Mouse (Mus musculus): ENCODE data around the gene A830031A19Rik. TPM values are rescaled to one million over a fixed set of nuclear protein-coding genes. Genes with fewer than 3 reads are reported as not detected.

A830031A19Rik gene
- polyA plus RNA-seq, 1 experiment from 2014 or later: not detected

DNA sequence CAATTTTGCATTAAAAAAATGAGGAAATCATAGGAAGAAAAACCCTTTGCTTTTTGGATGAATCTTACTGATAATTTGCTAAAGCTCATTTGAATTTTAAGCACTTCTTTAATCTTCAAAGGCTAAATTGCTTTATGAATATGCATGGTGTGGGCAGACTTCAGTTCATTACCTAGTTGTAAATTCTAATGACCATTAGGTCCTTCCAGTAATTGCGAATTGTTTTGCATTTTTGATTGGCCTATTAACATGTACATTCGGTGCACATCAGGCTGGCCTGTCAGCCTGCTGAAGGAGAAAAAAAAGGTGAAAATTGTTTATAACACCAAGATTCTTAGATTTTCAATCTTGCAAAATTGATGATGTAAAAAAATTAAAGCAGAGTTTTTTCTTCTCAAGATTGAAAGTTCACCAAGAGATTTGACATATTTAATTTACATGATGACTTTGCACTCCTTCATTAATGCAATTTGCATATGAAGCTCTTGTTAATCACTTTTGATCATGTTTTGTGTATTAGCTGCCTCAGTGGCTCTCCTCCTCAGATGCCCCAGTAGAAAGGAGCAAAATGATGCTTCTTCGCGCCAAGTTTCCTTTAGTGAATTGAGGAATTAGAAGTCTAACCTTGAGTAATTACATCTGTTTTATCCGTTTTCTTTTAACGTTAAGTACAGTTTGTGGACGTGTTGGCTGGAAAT lies 21.0 kb upstream of the A830031A19Rik start:
- WGBS: 89% methylated on average over 7 of the region's 7 CpGs
- Histone ChIP-seq H3K9ac (ENCODE audit: low read length) (no peak overlapping the region), H3K27ac (replicated peaks in 1 of 2; ENCODE audit: control insufficient read depth in 1 of 2, insufficient read depth in 1 of 2, low read depth in 2 of 2, low read length in 2 of 2) (no peak overlapping the region), H3K9me3 (ENCODE audit: control insufficient read depth, low read length) (no peaks in the 10 kb centered on the region), H3K4me1 (ENCODE audit: control insufficient read depth in 2 of 2, insufficient read depth in 2 of 2, low read length in 2 of 2) (peaks cover 28 to 63% of the 10 kb centered on the region in 2 experiments), H3K4me3 (ENCODE audit: control insufficient read depth in 1 of 2, insufficient read depth in 1 of 2, low read depth in 1 of 2, low read length in 2 of 2) (no peak overlapping the region), H3K27me3 (ENCODE audit: control insufficient read depth, insufficient read depth, low read length) (no peaks in the 10 kb centered on the region), H3K4me2 (ENCODE audit: low read length) (no peak overlapping the region), H3K36me3 (ENCODE audit: control insufficient read depth, insufficient read depth, low read length) (no peaks in the 10 kb centered on the region)
- ATAC-seq (ENCODE audit: insufficient number of reproducible peaks, insufficient read depth, low FRiP score, low read depth): no peak

DNA sequence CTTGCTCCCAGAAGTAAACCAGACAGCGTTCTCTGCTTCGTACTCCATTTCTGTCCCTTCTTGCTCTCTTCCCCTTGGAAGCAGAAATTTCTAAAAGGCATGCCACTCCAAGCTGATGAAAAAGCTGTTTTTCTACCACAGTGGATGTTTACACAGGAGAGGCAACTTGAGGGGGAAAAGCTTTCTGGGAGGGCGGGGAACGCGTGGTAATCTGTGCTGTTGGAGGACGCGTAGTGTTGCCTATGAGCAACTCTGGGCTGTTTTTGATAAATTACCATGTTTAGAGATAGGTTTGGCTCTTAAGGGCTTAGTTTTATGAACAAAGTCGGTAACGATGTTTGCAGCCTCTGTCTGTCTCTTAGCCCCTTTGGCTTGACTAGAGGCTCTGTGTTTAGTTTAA lies 20.4 kb upstream of the A830031A19Rik start:
- no peaks in the 10 kb centered on the region for H3K27me3 ChIP-seq (ENCODE audit: control insufficient read depth, insufficient read depth, low read length)
- H3K36me3 ChIP-seq (ENCODE audit: control insufficient read depth, insufficient read depth, low read length): no peaks in the 10 kb centered on the region
- H3K9me3 ChIP-seq (ENCODE audit: control insufficient read depth, low read length): no peaks in the 10 kb centered on the region
- H3K4me1 ChIP-seq (ENCODE audit: control insufficient read depth in 2 of 2, insufficient read depth in 2 of 2, low read length in 2 of 2): peaks cover 23 to 61% of the 10 kb centered on the region in 2 experiments
- H3K27ac ChIP-seq (replicated peaks in 1 of 2; ENCODE audit: control insufficient read depth in 1 of 2, insufficient read depth in 1 of 2, low read depth in 2 of 2, low read length in 2 of 2): peak overlapping the region in 1 of 2 experiments; percentile 21; a peak in 2 of 4 replicates
- H3K4me3 ChIP-seq (ENCODE audit: control insufficient read depth in 1 of 2, insufficient read depth in 1 of 2, low read depth in 1 of 2, low read length in 2 of 2): no peak overlapping the region
- WGBS: 51% methylated on average over 9 of the region's 9 CpGs
- H3K4me2 ChIP-seq (ENCODE audit: low read length): peak overlapping the region; percentile 20
- no peak for ATAC-seq (ENCODE audit: insufficient number of reproducible peaks, insufficient read depth, low FRiP score, low read depth)
- H3K9ac ChIP-seq (ENCODE audit: low read length): 0 out of 2 replicates have a peak overlapping the region, but pooled peaks have one; percentile 38

DNA sequence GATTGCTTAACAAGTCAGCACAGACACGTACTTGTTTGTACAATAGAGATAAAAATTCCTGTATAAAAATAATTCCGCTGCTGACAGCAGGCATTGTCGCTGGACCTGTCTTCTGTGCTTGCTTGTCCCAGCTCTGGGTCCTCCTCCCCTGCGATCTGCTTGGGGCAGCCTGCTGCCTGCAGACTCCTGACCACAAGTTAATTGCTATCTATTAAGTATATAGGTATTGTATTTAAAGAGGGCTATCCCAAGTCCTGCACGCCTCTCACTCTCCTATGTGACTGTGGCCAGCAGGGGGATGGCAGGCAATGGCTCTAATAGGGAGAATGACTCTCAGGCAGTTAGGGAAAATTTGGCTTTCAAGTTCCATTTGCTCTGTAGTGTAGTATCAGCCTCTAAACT lies 19.2 kb upstream of the A830031A19Rik start:
- H3K4me2 ChIP-seq (ENCODE audit: low read length): peak overlapping the region; percentile 29
- H3K9ac ChIP-seq (ENCODE audit: low read length): no peak overlapping the region
- H3K27me3 ChIP-seq (ENCODE audit: control insufficient read depth, insufficient read depth, low read length): no peaks in the 10 kb centered on the region
- ATAC-seq (ENCODE audit: insufficient number of reproducible peaks, insufficient read depth, low FRiP score, low read depth): peak; percentile 43; the same call in 1 of the 2 replicates
- no peaks in the 10 kb centered on the region for H3K9me3 ChIP-seq (ENCODE audit: control insufficient read depth, low read length)
- peak overlapping the region; percentile 21 to 58 for H3K27ac ChIP-seq (replicated peaks in 1 of 2; ENCODE audit: control insufficient read depth in 1 of 2, insufficient read depth in 1 of 2, low read depth in 2 of 2, low read length in 2 of 2)
- H3K4me3 ChIP-seq (ENCODE audit: control insufficient read depth in 1 of 2, insufficient read depth in 1 of 2, low read depth in 1 of 2, low read length in 2 of 2): no peak overlapping the region
- WGBS: 20% methylated on average over 5 of the region's 5 CpGs
- H3K4me1 ChIP-seq (ENCODE audit: control insufficient read depth in 2 of 2, insufficient read depth in 2 of 2, low read length in 2 of 2): peaks cover 15 to 52% of the 10 kb centered on the region in 2 experiments
- H3K36me3 ChIP-seq (ENCODE audit: control insufficient read depth, insufficient read depth, low read length): peaks cover 10% of the 10 kb centered on the region

DNA sequence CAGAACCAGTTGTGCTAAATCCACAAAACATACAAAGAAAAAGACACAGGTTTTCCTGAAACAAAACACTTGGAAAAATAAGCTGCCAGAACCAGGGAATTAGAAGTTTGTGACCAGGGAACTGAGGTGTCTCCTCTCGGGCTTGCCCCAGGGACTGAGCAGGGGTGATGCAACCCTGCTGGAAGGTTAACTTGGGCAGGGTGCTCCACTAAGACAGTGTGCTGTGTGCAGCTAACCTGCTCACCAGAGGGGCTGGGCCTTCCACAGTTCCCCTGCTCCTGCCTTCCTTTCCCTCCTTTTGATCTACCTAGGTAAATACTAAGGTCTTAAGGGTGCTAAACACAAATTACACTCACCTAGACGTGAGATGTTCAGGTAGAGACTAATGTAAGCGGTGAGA lies 17.8 kb upstream of the A830031A19Rik start:
- Histone ChIP-seq H3K9me3 (ENCODE audit: control insufficient read depth, low read length) (no peaks in the 10 kb centered on the region), H3K4me3 (ENCODE audit: control insufficient read depth in 1 of 2, insufficient read depth in 1 of 2, low read depth in 1 of 2, low read length in 2 of 2) (no peak overlapping the region), H3K4me2 (ENCODE audit: low read length) (no peak overlapping the region), H3K36me3 (ENCODE audit: control insufficient read depth, insufficient read depth, low read length) (peaks cover 24% of the 10 kb centered on the region), H3K27ac (replicated peaks in 1 of 2; ENCODE audit: control insufficient read depth in 1 of 2, insufficient read depth in 1 of 2, low read depth in 2 of 2, low read length in 2 of 2) (0 out of 4 replicates have a peak overlapping the region, but pooled peaks of 1 of the 2 experiments have one; percentile 8), H3K4me1 (ENCODE audit: control insufficient read depth in 2 of 2, insufficient read depth in 2 of 2, low read length in 2 of 2) (peaks cover 11 to 46% of the 10 kb centered on the region in 2 experiments), H3K9ac (ENCODE audit: low read length) (no peak overlapping the region), H3K27me3 (ENCODE audit: control insufficient read depth, insufficient read depth, low read length) (no peaks in the 10 kb centered on the region)
- WGBS: 57% methylated on average over 3 of the region's 3 CpGs
- no peak for ATAC-seq (ENCODE audit: insufficient number of reproducible peaks, insufficient read depth, low FRiP score, low read depth)

DNA sequence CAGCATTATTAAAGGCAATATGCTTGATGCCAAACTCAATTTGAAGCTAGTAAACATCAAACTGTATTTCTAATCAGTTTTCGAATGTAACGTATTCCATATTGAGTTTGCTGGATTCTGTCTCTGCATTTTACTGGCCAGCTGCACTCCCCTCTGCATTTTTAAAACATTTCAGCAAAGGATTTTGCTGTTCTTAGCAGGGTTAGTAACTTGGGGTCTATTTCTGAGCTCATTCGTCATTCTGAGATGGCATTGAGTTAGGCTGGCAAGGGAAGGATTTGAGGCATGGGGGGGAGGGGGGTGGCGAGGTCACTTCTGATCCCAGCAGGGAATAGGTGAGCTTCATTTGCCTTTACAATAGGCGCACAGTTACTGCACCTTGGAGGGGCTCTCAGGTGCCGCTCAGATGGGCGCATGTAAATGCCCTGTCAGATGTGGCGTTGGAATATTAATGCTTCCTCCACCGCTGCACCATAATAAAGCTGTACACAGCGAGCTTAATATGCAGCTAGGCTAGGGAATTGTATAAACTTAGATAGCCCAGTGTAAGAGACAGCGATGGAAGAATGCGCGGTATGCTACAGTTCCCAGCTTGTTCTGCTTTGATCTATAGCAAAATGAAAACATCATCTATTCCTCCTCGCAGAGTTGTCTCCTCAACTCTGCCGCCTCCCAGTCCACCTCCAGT lies 16.7 kb upstream of the A830031A19Rik start:
- Histone ChIP-seq H3K27ac (replicated peaks in 1 of 2; ENCODE audit: control insufficient read depth in 1 of 2, insufficient read depth in 1 of 2, low read depth in 2 of 2, low read length in 2 of 2) (no peak overlapping the region), H3K4me3 (ENCODE audit: control insufficient read depth in 1 of 2, insufficient read depth in 1 of 2, low read depth in 1 of 2, low read length in 2 of 2) (no peak overlapping the region), H3K9me3 (ENCODE audit: control insufficient read depth, low read length) (no peaks in the 10 kb centered on the region), H3K36me3 (ENCODE audit: control insufficient read depth, insufficient read depth, low read length) (peaks cover 35% of the 10 kb centered on the region), H3K9ac (ENCODE audit: low read length) (no peak overlapping the region), H3K27me3 (ENCODE audit: control insufficient read depth, insufficient read depth, low read length) (no peaks in the 10 kb centered on the region), H3K4me1 (ENCODE audit: control insufficient read depth in 2 of 2, insufficient read depth in 2 of 2, low read length in 2 of 2) (peaks cover 10 to 40% of the 10 kb centered on the region in 2 experiments), H3K4me2 (ENCODE audit: low read length) (peak overlapping the region; percentile 24)
- 45% methylated on average over 15 of the region's 15 CpGs for whole genome bisulfite sequencing
- ATAC-seq (ENCODE audit: insufficient number of reproducible peaks, insufficient read depth, low FRiP score, low read depth): no peak

DNA sequence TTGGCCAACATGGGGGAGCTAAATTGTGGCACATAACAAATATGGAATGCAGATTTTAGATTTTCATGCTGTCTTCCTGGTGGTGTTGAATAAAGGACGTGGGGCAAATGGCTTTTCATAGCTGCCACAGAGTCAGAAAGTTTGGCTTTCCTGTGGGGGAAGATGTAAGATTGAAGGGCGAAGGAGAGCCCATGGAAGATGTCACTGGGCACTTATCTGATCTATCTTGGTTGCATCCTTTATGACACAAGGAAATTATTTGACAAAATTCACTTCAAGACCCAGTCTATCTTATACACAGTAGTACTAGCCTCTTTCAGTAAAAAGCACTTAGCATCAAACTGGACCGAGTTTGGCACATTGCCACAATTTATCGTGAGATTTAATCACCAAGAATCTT lies 15.6 kb upstream of the A830031A19Rik start:
- H3K9me3 ChIP-seq (ENCODE audit: control insufficient read depth, low read length): no peaks in the 10 kb centered on the region
- ATAC-seq (ENCODE audit: insufficient number of reproducible peaks, insufficient read depth, low FRiP score, low read depth): no peak

DNA sequence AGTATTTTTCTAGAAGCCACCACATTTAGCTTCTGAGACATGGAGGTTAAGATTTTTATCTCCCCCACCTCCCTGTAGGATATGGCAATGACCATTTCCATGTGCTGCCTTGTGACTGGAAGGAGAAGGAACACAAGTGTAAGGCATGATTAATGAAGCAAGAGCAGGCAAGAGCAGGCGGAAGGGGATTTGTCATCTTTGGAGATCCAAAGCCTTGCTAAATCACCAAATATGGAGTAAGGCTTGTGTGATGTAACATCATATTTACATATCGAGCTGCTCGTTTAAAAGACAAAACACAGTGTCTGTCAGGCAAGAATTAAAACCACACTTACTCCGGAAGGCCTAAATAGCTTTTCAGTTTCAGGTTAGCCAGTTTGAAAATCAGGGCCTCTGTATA lies 12.2 kb upstream of the A830031A19Rik start:
- 82% methylated on average over 4 of the region's 4 CpGs for WGBS
- Histone ChIP-seq H3K4me2 (ENCODE audit: low read length) (no peak overlapping the region), H3K27ac (replicated peaks in 1 of 2; ENCODE audit: control insufficient read depth in 1 of 2, insufficient read depth in 1 of 2, low read depth in 2 of 2, low read length in 2 of 2) (no peak overlapping the region), H3K36me3 (ENCODE audit: control insufficient read depth, insufficient read depth, low read length) (peaks cover 48% of the 10 kb centered on the region), H3K4me1 (ENCODE audit: control insufficient read depth in 2 of 2, insufficient read depth in 2 of 2, low read length in 2 of 2) (peaks cover 5 to 34% of the 10 kb centered on the region in 2 experiments; a peak in 3 of 4 replicates), H3K4me3 (ENCODE audit: control insufficient read depth in 1 of 2, insufficient read depth in 1 of 2, low read depth in 1 of 2, low read length in 2 of 2) (no peak overlapping the region), H3K9ac (ENCODE audit: low read length) (no peak overlapping the region), H3K27me3 (ENCODE audit: control insufficient read depth, insufficient read depth, low read length) (no peaks in the 10 kb centered on the region), H3K9me3 (ENCODE audit: control insufficient read depth, low read length) (no peaks in the 10 kb centered on the region)
- no peak for ATAC-seq (ENCODE audit: insufficient number of reproducible peaks, insufficient read depth, low FRiP score, low read depth)

More for the DNA sequence above, 15.6 kb upstream of the A830031A19Rik start:
- no peak overlapping the region for H3K4me2 ChIP-seq (ENCODE audit: low read length)
- H3K27me3 ChIP-seq (ENCODE audit: control insufficient read depth, insufficient read depth, low read length): no peaks in the 10 kb centered on the region
- H3K36me3 ChIP-seq (ENCODE audit: control insufficient read depth, insufficient read depth, low read length): peaks cover 44% of the 10 kb centered on the region
- WGBS: 84% methylated on average over 4 of the region's 4 CpGs
- H3K9ac ChIP-seq (ENCODE audit: low read length): no peak overlapping the region
- no peak overlapping the region for H3K4me3 ChIP-seq (ENCODE audit: control insufficient read depth in 1 of 2, insufficient read depth in 1 of 2, low read depth in 1 of 2, low read length in 2 of 2)
- H3K4me1 ChIP-seq (ENCODE audit: control insufficient read depth in 2 of 2, insufficient read depth in 2 of 2, low read length in 2 of 2): peaks cover 13 to 43% of the 10 kb centered on the region in 2 experiments
- no peak overlapping the region for H3K27ac ChIP-seq (replicated peaks in 1 of 2; ENCODE audit: control insufficient read depth in 1 of 2, insufficient read depth in 1 of 2, low read depth in 2 of 2, low read length in 2 of 2)

Data from heart, embryonic 14.5 days (tissue).